Mouse (Mus musculus): ENCODE results near the gene Rbp1.

The Rbp1 gene

DNA sequence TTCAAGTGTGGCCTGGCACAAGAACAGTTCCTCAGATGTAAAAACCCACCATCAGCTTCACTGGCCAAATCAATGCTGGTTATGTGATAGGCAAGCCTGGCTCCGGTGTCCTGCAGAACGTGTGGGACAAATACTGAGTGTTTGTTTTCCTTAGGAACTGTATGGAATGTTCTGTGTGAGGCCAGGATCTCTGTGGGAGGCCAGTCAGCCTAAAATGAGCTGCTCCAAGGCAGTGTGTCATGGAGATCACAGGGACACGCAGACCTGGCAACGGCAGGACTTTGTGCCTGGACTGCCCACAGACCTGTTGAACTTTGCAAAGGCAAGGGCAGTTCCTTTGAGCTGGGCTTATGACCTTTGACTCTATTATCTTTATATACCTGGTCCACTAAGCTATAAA lies 67.4 kb downstream of the Rbp1 start:
- no peak for DNase-seq (ENCODE audit: extremely low read depth, insufficient read length, low spot score)

DNA sequence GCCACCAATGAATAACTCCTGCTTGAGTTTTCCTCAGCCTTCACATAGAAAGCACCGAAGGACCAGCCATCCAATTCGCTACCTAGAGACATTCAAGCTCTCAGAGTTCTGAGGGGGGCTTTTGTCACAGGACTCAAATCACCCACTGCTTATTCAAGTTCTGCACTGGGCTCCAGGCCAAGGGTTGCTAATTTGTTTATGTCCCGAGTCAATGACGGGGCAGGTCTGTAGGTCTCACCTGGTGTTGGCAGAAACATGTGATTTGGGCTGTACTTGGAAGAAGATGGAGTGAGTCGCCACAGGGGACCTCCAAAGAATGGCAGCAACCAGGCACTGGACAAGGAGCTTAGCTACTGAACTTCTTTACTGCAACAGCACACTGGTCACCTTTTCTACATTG lies 68.3 kb downstream of the Rbp1 start:
- no peak for DNase-seq (ENCODE audit: extremely low read depth, insufficient read length, low spot score)

DNA sequence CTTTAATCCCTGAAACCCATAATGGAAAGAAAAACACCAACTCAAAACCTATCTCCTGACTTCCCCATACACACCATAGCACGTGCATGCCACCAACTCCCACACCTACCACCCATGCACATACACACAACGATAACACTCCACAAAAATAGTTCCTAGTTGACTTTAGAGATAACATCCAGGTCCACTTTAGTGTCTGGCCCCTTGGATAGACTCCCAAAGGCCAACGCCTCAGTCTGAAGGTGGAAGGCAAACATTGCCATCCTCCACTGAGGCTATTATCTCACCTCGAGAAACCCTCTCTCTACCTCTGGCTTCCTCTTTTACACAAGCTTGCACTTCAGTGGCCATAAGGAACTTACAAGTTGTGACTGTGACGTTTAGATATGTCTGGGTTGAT lies 69.5 kb downstream of the Rbp1 start:
- DNase-seq (ENCODE audit: extremely low read depth, insufficient read length, low spot score) = no peak

DNA sequence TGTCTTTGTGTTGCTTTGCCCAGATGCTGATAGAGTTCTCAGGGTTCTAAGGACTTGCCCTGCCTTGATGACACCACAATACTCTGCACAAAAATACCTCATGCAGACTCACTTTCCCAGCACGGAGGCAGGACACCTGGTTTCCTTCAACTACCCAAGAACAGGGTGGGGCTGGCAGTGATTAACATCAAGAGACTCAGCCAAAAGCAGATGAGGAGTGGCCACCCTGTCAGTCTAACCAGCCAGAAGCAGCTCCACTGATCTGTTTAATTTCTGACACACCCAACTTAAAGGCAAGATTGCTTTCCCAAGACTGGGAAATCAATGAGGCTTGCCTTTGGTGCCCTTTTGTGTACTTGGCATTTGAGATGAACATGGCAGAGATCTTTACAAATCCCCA lies 70.1 kb downstream of the Rbp1 start:
- no peak for DNase-seq (ENCODE audit: extremely low read depth, insufficient read length, low spot score)
